Mouse (Mus musculus) hindlimb bud, embryonic 11.5 days (tissue): ENCODE data around the gene Fbxo45.

Experiments
- DNase-seq: peaks from one replicate; pipeline ENCODE4 v3.0.0-alpha.2; 2012; ENCODE audit warnings: low read depth, low spot score; ENCODE audit errors: extremely low spot score

Fbxo45 gene

DNA sequence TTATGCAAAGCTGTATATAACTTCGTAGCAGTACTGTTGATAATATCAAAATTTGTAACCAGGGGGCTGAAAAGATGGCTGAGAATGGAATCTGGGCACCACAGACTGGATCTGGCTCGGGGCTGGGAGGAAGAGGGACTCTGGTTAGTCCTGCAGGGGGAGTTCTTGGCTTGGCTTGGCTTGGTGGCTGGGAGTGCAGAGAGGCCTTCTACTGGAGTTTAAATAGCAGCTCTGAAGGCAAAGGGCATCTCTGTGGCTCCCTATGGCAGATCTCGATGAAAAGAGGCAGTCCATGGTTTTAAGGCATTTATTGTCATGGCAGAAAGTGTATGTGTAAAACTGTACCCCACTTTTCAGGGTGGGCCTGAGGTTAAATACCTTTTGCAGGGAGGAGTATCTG lies 42.1 kb downstream of the Fbxo45 start:
- DNase-seq, result no peak

DNA sequence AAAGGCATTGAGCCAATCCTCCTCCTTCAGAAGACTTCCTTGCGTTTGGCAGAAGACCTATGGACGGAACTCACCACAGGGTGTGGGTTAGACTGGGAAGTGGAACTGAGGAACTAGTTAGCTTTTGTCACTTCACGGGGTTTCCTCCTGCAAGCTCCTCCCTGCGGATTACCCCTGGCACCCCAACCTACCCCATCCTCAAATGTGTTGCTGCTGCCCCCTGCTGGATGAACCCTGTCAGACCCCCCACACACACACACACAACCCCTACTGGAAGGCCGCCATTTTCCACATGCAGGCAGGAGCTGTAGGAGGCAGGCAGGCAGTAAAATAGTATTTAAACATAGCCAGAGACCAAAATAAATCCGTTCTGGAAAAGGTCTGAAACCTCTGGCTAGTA lies 44.3 kb downstream of the Fbxo45 start:
- DNase-seq, result no peak

DNA sequence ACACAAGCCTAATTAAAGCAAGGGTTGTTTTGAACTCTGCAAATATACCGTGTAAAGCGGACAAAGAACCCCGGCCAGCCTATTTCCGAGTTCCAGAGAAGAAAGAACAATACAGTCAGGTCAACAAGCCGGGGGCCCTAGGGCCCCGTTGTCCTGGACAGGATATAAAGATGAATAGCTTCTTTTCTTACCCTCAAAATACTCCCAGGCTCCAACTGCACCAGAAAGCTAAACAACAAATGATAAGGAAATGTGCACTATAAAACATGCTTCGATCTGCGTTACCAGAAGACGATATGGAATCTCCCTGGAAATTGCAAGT lies 46.0 kb downstream of the Fbxo45 start:
- DNase-seq, result no peak

DNA sequence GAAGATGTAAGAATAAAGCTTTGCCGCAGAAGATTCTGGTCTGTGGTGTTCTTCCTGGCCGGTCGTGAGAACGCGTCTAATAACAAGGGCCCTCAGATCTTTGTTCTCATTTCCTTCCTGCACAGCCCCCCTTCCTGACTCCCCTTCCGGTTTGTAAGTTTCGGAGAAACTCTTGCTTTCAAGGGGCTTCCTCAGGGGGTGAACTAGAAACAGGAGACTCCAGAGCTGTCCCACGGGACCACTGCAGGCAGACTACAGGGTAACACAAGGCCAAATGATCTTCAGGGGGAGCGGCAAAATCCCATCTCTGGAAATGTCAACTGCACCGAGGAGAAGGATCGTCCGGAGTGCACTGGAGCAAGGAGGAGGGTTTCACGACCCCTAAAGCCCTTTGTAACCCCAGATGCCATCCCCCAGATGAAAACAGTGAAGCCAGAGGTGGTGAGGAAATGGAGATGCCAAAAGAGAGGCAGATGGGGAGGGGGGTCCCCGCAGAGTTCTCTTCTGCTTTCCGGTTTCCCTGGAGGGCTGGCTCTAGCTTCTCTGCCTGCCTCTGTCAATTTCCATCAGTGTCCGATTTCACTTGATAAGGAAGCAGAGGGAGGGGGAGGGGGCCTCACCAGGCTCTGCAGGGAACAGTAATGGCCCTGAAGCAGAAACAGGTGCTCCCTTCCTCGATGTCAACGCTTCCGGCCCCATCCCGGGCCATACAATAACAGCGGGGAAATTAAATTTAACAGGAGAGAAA lies 46.5 kb downstream of the Fbxo45 start:
- peak; percentile 8 for DNase-seq

DNA sequence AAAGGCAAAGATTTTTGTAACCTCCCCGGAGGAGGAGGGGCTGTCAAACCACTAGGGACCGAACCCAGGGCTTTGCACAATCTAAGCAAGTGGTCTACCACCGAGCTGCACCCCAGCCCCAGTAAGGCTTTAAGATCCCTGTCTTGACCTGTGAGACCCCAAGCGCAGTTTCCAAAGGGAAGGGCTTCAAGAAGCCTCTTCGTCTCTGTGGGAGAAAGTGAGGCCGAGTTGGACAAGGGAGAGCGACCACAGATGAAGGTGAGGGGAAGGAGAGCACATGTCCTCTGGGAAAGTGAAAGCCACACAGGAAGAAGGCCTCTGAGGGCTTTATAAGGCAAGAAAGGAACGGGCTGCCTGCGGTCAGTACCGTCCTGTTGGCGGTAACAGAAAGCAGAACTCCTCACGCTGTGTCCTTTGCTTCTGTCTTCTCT lies 56.9 kb downstream of the Fbxo45 start:
- DNase-seq, result no peak

DNA sequence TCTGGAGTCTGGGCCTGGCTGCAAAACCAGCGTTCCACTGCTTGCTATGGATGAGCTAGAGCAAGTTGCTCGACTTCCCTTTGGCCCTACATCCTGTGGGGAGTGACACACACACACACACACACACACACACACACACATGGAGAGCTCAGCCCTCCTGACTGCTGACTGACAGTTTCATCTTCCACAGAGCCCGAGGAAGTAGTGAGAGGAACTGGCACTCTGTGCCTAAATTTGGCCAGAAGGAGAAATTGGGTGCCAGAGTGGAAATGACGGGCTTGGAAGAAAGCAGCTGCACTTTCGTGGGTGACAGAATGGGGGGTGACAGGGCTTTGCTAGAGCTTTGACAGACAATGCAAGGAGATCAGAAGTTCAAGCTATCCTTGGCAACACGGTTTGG lies 57.8 kb downstream of the Fbxo45 start:
- no peak for DNase-seq

DNA sequence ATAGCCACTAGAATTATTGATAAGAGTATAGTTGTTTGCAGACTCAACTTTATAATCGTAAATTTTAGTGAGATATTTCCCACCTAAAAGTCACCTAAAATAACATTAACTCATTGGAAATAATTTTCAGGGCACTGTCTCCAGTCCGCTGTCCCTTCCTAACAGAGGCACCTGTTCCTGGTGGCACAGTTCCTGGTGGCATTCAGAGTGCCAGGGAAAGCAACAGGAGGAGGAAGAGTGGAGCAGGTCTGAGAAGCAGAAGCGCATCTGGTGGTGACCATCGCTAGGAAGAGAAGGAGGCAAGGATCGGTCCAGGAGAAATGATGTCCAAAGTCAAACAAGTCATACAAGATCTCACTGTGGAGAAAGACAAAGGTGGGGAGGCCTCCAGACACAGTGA lies 60.9 kb downstream of the Fbxo45 start:
- no peak for DNase-seq
